Mouse (Mus musculus) erythroblast, embryonic 14.5 days (primary cell): ENCODE results near the gene Znhit1.

Experiments used
- GATA1 ChIP-seq: IDR thresholded peaks from 2 replicates; pipeline ENCODE4 v1.6.1; 2012; ENCODE audit warnings: low read length, inconsistent platforms, mixed read lengths
- TAL1 ChIP-seq: IDR thresholded peaks from 3 replicates; pipeline ENCODE4 v1.6.1; 2012; ENCODE audit warnings: low read length, inconsistent platforms, mixed read lengths

DNA sequence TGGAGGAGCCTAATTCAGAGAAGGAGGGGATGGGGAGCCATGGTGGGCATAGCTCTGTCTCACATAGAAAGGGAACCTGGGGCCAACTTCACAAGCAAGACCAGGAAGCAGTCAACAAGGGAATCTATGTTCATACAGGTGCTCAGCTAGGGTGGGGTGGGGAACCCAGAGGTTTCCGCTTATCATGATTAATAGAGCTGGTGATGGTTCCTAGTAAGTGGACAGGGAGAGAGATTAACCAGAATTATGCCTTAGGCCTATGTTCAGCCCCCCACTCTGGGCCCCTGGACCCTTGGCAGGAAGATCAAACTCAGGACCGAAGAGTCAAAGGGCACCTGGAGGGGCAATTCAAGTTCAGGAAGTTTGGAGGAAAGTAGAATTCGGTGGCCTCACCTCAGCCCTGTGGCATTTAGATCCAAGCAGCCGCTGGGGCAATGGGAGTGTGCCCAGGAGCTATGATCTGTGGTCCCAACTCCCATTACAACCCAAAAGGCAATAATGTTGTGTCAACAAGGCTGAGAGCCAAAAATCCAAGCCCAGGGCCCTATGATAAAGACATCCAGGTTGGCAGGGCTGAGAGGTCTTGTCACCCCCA lies 20.9 kb downstream of the Znhit1 start:
- TF ChIP-seq GATA1 (no peak), TAL1 (no peak)
